Mouse (Mus musculus) limb, embryonic 12.5 days (tissue): ENCODE measurements at regions not wholly inside any gene's neighbourhood (a gene's known extent, or its start where the extent isn't known, plus 50 kb on each side); places are given as distances from the start of the nearest gene placed in this dataset.
A peak's percentile ranks its signal among the peaks of the same experiment; 100 is the strongest.

Experiments used
- ATAC-seq: fragments of 200-750 bp; cut with Nextera tagmentation; 2 replicates; pipeline ENCODE4 v1.8.0; 2017; ENCODE audit warnings: low read depth, moderate TSS enrichment; ENCODE audit not compliant: insufficient number of reproducible peaks, insufficient read depth, low FRiP score, low TSS enrichment
- H3K27ac ChIP-seq: fragments of 300-500 bp; sonication (generic); 2 replicates; pipeline ENCODE4 v1.5.1; 2016; ENCODE audit warnings: mild to moderate bottlenecking, moderate library complexity
- H3K27me3 ChIP-seq: fragments of 300-500 bp; sonication (generic); 2 replicates; pipeline ENCODE4 v1.6.1; 2016; ENCODE audit warnings: mild to moderate bottlenecking, moderate library complexity
- H3K36me3 ChIP-seq: fragments of 300-500 bp; sonication (generic); 2 replicates; pipeline ENCODE4 v1.6.1; 2016; ENCODE audit warnings: mild to moderate bottlenecking, moderate library complexity
- H3K4me1 ChIP-seq: fragments of 300-500 bp; sonication (generic); replicated peaks from 2 replicates; pipeline ENCODE4 v1.6.1; 2016
- H3K4me2 ChIP-seq: fragments of 300-500 bp; sonication (generic); 2 replicates; pipeline ENCODE4 v1.6.1; 2016; ENCODE audit warnings: mild to moderate bottlenecking, moderate library complexity
- H3K4me3 ChIP-seq: fragments of 300-500 bp; sonication (generic); replicated peaks from 2 replicates; pipeline ENCODE4 v1.5.1; 2016; ENCODE audit warnings: mild to moderate bottlenecking
- H3K9ac ChIP-seq: fragments of 300-500 bp; sonication (generic); replicated peaks from 2 replicates; pipeline ENCODE4 v1.6.1; 2016; ENCODE audit warnings: mild to moderate bottlenecking, moderate library complexity
- H3K9me3 ChIP-seq: fragments of 300-500 bp; sonication (generic); 2 replicates; pipeline ENCODE4 v1.6.1; 2016; ENCODE audit warnings: mild to moderate bottlenecking, moderate library complexity
- WGBS: fragments of 180-500 bp; shearing (Covaris S2); methylation state at CpG from one replicate; pipeline ENCODE4 v1.1.7; 2016; 5-methylcytosine and 5-hydroxymethylcytosine counted together

DNA sequence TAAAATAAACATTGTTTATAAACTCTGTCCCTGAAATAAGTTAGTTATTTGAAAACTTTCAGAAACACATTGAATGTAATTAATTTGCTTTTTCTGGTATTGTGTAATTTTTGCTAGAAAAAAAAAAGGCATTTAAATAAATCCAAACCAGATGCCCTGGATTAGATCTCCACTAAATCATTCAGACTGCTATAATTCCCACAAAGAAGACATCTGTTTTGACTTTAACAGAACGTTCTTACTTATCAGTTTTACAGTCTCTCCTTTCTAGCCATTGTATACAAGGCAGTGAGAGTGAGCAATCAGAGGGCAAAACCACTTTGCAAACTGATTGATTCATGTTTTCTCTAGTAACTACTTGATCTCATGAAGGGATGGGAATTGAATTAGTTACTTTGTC, 478.8 kb downstream of the Slitrk6 start:
- H3K27me3 ChIP-seq: no peaks in the 10 kb centered on the region
- no peak overlapping the region for H3K4me2 ChIP-seq
- H3K4me1 ChIP-seq: no peaks in the 10 kb centered on the region; the same call in 1 of the 2 replicates
- 0% methylated on average over 1 of the region's 1 CpGs for WGBS
- H3K9me3 ChIP-seq: no peaks in the 10 kb centered on the region
- H3K36me3 ChIP-seq: no peaks in the 10 kb centered on the region
- ATAC-seq: no peak
- no peak overlapping the region for H3K27ac ChIP-seq
- H3K9ac ChIP-seq: no peak overlapping the region
- H3K4me3 ChIP-seq: no peak overlapping the region

- WGBS: 71% methylated on average over 2 of the region's 2 CpGs
Measured at GRCm38 (mm10) chr14:110271270-110271669, 483.7 kb downstream of the Slitrk6 start.

GRCm38 (mm10) chr14:110244466-110244865, 510.5 kb downstream of the Slitrk6 start:
- Histone ChIP-seq H3K4me1 (no peaks in the 10 kb centered on the region), H3K9me3 (no peaks in the 10 kb centered on the region), H3K27ac (no peak overlapping the region), H3K9ac (no peak overlapping the region), H3K36me3 (no peaks in the 10 kb centered on the region), H3K4me2 (no peak overlapping the region), H3K27me3 (no peaks in the 10 kb centered on the region), H3K4me3 (no peak overlapping the region)
- 93% methylated on average over 1 of the region's 1 CpGs for WGBS
- 0 out of 2 replicates have a peak, but pooled peaks have one; percentile 42 for ATAC-seq

More at GRCm38 (mm10) chr14:110271270-110271669, 483.7 kb downstream of the Slitrk6 start:
- no peak overlapping the region for H3K4me2 ChIP-seq
- no peak overlapping the region for H3K4me3 ChIP-seq
- no peaks in the 10 kb centered on the region for H3K36me3 ChIP-seq
- H3K9me3 ChIP-seq: no peaks in the 10 kb centered on the region
- H3K27me3 ChIP-seq: no peaks in the 10 kb centered on the region
- no peak overlapping the region for H3K27ac ChIP-seq
- H3K4me1 ChIP-seq: no peaks in the 10 kb centered on the region; the same call in 1 of the 2 replicates
- H3K9ac ChIP-seq: no peak overlapping the region
- ATAC-seq: no peak

- WGBS: 82% methylated on average over 2 of the region's 2 CpGs
- ATAC-seq: 0 out of 2 replicates have a peak, but pooled peaks have one; percentile 20
- H3K27me3 ChIP-seq: no peaks in the 10 kb centered on the region
Measured at GRCm38 (mm10) chr14:110243549-110243948, 511.4 kb downstream of the Slitrk6 start.

GRCm38 (mm10) chr14:110238800-110239199, 516.1 kb downstream of the Slitrk6 start:
- Histone ChIP-seq H3K27me3 (no peaks in the 10 kb centered on the region), H3K4me3 (no peak overlapping the region), H3K27ac (no peak overlapping the region), H3K4me1 (no peaks in the 10 kb centered on the region), H3K36me3 (no peaks in the 10 kb centered on the region), H3K9me3 (no peaks in the 10 kb centered on the region), H3K4me2 (no peak overlapping the region), H3K9ac (no peak overlapping the region)
- ATAC-seq: no peak
- 87% methylated on average over 2 of the region's 2 CpGs for WGBS

More at GRCm38 (mm10) chr14:110243549-110243948, 511.4 kb downstream of the Slitrk6 start:
- Histone ChIP-seq H3K4me1 (no peaks in the 10 kb centered on the region), H3K9ac (no peak overlapping the region), H3K4me3 (no peak overlapping the region), H3K27ac (no peak overlapping the region), H3K9me3 (no peaks in the 10 kb centered on the region), H3K4me2 (no peak overlapping the region), H3K36me3 (no peaks in the 10 kb centered on the region)

DNA sequence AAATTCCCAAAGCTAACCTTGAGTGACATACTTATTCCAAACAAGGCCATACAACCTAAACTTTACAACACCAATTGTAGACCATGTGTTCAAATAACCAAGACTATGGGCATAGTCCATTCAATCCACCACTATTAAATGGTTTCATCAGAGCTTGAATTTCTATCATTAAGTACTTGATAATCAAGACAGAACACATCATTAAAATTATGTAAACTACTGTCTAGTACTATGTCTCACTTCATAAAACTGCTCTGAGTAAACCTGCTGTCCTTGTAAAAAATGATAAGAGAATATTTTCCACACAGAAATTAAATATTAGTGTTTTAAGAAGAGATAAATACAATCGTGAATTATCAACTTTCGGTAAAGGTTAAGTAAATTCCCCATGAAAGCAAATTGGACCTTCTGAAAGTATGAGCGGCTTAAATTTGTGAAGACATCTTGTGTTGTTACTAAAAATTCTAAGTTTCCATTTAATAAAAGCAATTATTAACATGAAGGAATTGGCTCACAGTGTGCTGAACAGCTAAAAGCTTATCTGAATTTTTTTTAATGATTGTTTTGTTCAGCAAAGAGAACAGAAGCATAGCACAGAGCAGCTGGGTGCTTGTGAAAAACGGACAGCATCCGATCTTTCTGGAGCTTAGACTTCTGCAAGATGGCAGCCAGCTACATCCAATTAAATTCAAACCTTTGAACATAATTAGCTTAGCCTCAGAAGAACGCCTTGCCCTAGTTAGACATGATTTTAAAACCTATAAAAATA, 530.1 kb downstream of the Slitrk6 start:
- no peaks in the 10 kb centered on the region for H3K27me3 ChIP-seq
- 67% methylated on average over 6 of the region's 6 CpGs for WGBS
- no peak overlapping the region for H3K9ac ChIP-seq
- H3K4me1 ChIP-seq: no peaks in the 10 kb centered on the region
- no peaks in the 10 kb centered on the region for H3K9me3 ChIP-seq
- H3K4me2 ChIP-seq: no peak overlapping the region
- ATAC-seq: no peak
- no peak overlapping the region for H3K27ac ChIP-seq
- no peaks in the 10 kb centered on the region for H3K36me3 ChIP-seq
- H3K4me3 ChIP-seq: no peak overlapping the region

GRCm38 (mm10) chr14:110190987-110191607, 563.9 kb downstream of the Slitrk6 start:
- Histone ChIP-seq H3K36me3 (no peaks in the 10 kb centered on the region), H3K4me1 (0 out of 2 replicates have a peak, but pooled peaks cover 8% of the 10 kb centered on the region), H3K9ac (no peak overlapping the region), H3K4me2 (no peak overlapping the region), H3K4me3 (no peak overlapping the region), H3K27ac (no peak overlapping the region), H3K27me3 (no peaks in the 10 kb centered on the region), H3K9me3 (no peaks in the 10 kb centered on the region)
- 41% methylated on average over 2 of the region's 2 CpGs for WGBS
- ATAC-seq: no peak

DNA sequence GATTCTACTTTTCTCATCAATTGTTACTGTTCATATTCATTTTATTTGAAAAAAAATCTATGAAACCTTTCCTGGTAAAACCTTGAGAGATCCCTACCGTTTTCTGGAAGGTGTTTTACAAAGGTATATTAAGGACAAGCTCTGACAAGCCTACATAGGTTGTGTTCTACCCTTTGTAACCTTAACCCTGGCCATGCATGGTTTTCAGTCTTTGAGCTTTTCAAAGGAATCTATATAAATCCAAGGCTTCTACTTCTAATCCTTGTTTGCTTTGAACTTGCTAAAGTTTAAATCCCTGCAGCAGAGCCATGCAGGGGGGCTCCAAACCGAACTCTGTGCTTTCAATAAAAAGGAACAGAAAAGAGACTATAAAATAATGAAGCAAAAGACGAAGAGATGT, 564.5 kb downstream of the Slitrk6 start:
- no peaks in the 10 kb centered on the region for H3K9me3 ChIP-seq
- H3K27me3 ChIP-seq: no peaks in the 10 kb centered on the region
- H3K4me3 ChIP-seq: no peak overlapping the region
- ATAC-seq: no peak
- H3K4me2 ChIP-seq: no peak overlapping the region
- WGBS: 22% methylated on average over 3 of the region's 3 CpGs
- H3K27ac ChIP-seq: no peak overlapping the region
- H3K9ac ChIP-seq: no peak overlapping the region
- no peaks in the 10 kb centered on the region for H3K36me3 ChIP-seq
- H3K4me1 ChIP-seq: 0 out of 2 replicates have a peak, but pooled peaks cover 8% of the 10 kb centered on the region

DNA sequence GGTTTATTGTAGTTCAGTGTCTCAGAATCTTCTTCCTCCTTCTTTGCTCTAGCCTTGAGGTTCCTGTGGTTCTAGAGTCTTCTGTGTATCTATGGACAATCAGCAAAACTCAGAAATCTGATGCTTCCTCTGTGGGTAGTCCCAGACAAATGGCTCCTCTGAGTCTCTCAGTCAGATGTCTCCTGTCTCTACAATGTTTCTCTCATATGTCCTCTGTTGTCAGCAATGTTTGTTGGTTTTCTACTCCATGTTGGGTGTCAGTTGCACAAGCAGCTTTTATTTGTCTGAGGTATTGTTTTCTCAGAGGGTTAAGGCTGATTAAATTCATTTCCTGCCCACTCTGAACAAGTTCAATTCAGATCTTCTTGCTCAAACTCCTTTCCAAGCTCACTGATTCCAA, 575.8 kb downstream of the Slitrk6 start:
- Histone ChIP-seq H3K4me1 (no peaks in the 10 kb centered on the region), H3K4me2 (no peak overlapping the region), H3K4me3 (no peak overlapping the region), H3K36me3 (no peaks in the 10 kb centered on the region), H3K9me3 (no peaks in the 10 kb centered on the region), H3K27ac (no peak overlapping the region), H3K9ac (no peak overlapping the region), H3K27me3 (no peaks in the 10 kb centered on the region)
- ATAC-seq: no peak

GRCm38 (mm10) chr14:110171162-110172117, 583.5 kb downstream of the Slitrk6 start:
- no peaks in the 10 kb centered on the region for H3K27me3 ChIP-seq
- 76% methylated on average over 3 of the region's 3 CpGs for WGBS
- H3K4me1 ChIP-seq: no peaks in the 10 kb centered on the region; the same call in 1 of the 2 replicates
- no peak overlapping the region for H3K27ac ChIP-seq
- H3K4me2 ChIP-seq: no peak overlapping the region
- no peak overlapping the region for H3K4me3 ChIP-seq
- no peak overlapping the region for H3K9ac ChIP-seq
- no peak for ATAC-seq
- H3K36me3 ChIP-seq: no peaks in the 10 kb centered on the region
- no peaks in the 10 kb centered on the region for H3K9me3 ChIP-seq

GRCm38 (mm10) chr14:110168632-110169031, 586.3 kb downstream of the Slitrk6 start:
- Histone ChIP-seq H3K27me3 (no peaks in the 10 kb centered on the region), H3K36me3 (no peaks in the 10 kb centered on the region), H3K9ac (no peak overlapping the region), H3K9me3 (no peaks in the 10 kb centered on the region), H3K27ac (no peak overlapping the region), H3K4me3 (no peak overlapping the region), H3K4me1 (no peaks in the 10 kb centered on the region; the same call in 1 of the 2 replicates), H3K4me2 (no peak overlapping the region)
- 47% methylated on average over 5 of the region's 5 CpGs for WGBS
- no peak for ATAC-seq
